Mouse (Mus musculus) heart, adult 8-10 months (tissue): Measurements from ENCODE around the gene Mvb12b. TPM values are rescaled to one million over a fixed set of nuclear protein-coding genes. Genes with fewer than 3 reads are reported as not detected.

Experiments used
- DNase-seq: peaks from one replicate; pipeline ENCODE4 v3.0.0; 2022; ENCODE audit warnings: low spot score
- total RNA-seq, 4 experiments: library from RNA; stranded (reverse); gene quantifications; 2 replicates each; pipeline ENCODE4 v1.2.4; 2022

The Mvb12b gene
- total RNA-seq, 4 experiments from 2014 or later, result 20.2 to 24.5 (median 21.0) TPM

DNA sequence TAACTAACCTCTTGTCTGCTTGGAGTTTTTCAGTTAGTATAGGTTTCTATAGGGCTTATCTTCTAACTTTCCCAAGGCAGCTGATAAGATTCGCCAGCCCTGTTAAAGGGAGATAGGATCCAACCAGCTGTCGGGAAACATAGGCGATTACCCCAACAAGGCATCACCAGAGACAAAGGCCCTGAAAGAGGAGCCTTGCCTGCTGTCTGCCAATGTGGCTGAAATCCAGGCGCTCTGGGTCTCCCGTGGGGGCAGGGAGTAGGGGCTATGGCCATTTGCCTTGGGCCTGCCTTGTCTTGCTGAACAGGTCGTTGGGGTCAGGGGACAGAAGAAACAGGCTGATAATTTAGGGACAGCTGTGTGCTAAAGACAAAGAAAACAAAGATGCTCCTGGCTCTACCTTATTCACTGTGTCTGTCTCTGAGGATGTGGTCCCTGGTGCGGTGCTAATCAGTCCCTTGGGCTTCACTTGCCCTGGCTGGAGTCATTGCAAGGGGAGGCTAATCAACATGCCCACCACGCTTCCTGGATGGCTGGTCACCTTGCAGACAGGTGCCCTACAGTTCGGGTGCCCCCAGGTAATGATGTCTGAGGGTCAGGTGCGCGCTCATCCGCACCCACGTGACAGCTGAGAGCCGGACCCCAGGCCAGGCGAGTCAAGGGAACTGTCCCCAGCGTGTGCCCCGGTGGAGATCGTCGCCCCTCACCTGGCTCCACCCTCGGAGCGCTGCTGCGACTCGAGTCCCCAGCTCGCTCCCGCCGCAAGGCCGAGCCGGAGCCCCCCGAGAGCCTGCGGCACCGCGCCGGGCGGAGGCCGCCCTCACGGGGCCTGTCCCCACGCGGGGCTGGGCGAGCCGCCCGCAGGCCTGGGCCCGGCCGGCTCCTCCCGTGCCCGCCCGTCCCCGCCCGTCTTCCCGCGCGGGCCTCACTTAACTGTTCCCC lies 1.1 kb downstream of the Mvb12b start:
- no peak for DNase-seq

DNA sequence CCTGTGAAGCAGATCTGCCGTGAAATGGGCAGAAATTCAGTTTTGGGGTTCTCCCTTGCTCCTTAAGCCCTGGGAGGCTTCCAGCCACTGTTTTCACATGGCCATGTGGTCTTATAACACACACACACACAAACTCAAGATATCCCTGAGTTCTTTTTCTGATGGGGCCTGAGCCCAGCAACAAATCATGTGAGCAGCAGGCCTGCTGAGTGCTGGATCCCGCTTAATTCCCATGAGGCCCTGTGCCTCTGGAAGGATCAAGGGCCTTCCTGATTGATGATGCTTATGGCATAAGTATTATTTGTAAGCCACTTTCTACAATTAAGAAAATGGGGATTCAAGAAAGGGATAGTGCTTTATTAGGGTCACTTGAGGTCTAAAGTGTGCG lies 2.5 kb downstream of the Mvb12b start:
- DNase-seq, result no peak

DNA sequence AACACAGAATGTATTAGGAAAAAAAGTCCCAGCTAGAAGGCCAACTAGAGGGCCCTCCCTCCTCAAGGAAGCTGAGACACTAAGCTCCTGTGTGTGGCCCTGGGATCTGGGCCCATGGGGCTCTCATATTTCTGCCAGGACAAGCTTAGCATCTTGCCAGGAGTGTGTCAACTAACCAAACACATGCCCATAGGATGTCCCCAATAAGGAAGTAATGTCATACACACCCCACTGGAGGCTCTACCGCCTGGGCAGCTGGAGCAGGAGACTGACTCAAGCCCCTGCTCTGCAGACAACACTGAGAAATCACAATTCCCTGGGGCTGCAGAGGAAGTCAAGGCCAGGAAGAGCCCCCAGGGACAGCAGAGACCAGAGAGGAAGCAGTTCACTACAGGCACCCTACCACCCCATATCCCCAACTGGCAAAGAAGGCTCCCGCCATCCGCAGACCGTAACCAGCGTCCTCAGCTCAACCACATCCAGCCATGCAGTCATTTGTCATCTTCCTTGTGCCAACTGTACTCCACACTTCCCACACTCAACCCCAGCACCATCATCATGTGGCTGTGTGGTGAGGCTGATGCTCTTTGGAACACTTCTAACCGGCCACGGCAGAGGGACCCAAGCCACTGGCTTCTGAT lies 3.0 kb downstream of the Mvb12b start:
- no peak for DNase-seq

DNA sequence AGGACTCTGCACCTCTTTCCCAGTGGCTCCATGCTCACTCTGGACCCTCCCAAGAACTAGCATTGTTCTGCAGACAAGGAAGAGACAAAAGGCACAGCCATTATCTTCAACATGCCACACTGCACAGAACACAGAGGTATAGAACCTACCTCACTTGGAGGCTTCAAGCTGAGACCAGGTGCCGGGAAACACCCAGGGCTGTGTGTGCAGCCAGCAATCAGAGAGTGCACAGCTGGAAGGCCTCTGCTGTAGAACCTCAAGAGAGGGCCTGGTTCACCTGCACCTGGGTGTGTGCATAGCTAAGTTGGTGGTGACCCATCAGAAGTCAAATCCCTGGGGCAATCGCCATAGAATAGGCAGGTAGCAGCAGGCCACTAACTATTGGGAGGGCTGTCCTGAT lies 8.5 kb downstream of the Mvb12b start:
- no peak for DNase-seq

DNA sequence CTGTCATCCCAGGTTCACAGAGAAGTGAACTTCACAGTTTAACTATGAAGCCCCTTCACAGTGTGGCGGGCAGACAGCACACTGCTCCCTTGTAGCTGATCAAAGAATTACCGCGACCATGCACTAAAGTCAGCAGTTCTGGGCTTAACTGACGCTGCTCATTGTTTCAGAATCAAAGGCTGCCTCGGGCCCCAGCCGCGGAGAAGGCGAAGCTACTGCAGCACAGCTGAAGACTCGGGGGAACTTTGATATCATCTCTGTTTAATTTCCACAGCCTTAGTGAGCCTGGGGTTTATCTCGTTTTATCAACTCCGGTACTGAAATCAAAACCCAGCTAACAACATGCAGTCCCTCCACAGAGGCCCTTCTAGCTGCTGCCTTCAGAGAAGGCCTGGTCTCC lies 9.3 kb downstream of the Mvb12b start:
- DNase-seq, result no peak

DNA sequence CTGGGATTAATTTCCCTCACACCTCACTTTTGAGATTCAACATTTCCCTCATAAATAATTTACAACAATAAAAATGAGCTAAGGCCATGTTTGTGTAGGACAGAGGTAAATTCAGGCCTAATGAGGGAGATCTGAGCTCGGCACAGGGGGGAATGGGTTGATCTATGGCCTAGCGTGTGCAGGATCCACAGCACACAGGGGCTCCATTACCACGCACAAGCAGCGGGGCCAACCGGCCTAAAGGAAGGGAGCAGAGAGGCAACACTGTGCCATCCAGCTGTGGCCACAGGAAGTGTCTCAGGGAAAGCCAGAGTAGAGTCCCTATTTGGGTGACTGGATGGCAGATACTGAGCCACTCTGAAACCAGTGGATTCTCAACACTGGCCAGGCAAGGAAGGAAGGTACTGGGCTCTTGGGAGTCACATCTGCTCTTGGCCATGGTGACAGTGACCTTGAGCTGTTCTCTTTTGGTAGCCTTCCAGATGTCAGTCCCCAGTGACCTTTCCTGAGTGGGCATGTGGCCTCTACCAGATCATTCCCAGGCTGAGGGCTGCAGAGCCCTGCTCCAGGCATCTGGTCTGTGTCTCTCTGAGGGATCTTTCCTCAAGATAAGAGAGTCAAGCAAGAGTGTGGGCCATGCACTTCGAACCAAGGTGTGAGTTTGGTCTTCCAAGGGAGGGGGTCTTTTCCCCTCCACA lies 9.9 kb downstream of the Mvb12b start:
- no peak for DNase-seq

DNA sequence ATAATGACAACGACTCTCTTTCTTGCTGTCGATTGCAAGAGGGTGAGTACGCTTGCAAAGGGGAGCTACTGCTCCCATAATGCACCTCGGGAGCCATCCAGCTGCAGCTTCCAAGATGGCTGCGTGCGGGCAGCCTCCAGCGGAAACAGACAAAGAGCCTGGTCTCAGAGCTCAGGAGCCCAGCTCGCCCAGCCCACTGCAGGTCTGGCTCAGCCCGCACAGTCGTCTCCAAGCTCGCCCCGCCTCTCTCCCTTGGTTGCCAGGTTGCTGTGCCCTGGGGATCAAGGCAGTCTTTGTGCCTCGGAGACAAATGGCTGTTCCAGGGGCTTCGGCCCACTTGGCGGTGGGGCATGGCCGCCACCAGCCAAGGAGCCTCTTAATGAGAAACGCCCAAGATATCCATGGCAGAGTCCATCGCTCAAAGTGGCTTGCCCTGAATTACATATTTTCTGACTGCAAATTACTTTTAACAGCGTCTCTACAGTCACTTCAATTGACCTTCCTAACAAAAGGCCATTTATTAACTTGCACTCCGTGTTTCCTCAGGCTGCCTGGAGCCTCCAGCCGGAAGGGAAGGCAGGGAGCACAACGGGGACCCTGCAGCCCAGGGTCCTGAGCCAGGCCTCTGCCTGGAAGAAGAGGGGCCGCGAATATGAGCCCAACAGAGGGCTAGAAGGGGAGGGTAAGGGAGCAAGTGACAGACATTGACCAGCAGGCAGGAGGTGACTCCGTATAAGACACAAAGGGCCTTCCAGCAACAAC lies 11.0 kb downstream of the Mvb12b start:
- no peak for DNase-seq

DNA sequence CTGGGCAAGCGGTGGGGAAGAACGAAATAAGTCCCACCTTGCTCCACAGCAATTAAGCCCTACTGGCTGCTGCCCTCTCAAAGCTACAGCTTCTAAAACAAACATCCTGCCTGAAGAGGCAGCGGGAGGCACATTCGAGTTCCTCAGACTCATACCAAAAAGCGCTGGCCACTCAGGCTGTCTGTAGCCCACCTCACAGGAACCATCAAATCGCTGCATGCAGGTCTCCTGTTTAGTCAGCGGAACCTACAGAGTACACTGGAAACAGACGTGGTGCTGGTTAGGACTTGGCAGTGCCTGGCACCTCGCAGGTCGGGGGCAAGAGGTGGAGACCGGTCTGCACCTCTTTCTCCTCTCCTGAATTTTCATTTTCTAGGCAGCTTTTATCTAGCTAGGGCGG lies 12.2 kb downstream of the Mvb12b start:
- no peak for DNase-seq

DNA sequence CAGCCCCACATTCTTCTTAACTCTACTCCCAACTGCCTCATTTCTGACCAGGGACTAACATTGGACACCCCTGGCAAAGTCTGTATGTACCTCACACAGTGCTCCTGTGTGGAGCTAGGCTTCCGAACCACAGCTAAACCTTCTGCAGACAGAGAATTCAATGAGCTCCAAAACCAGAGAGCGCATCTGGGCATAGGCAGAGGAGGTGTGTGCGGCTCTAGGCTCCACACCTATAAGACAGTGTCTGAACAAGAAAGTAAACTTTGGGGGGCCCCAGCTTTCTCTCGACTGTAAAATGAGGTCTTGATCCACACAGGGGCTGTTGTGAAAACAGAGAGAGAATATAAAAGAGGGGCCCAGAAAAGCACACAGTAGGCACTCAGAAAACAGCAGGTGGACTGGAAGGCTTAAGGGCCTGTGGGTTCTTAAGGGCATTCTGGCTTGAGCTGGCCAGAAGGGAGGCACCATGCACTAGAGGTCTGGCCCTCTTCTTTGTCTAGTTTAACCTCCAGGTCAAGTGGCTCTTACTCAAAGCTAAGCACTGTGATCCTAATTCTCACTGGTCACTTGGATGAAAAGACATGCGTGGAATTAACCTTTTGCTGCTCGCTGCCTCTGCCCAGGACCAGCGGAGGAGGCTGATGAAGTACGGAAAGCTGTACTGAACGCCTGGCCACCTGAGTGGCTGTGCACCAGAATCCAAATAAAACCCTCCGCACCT lies 12.7 kb downstream of the Mvb12b start:
- DNase-seq, result no peak

DNA sequence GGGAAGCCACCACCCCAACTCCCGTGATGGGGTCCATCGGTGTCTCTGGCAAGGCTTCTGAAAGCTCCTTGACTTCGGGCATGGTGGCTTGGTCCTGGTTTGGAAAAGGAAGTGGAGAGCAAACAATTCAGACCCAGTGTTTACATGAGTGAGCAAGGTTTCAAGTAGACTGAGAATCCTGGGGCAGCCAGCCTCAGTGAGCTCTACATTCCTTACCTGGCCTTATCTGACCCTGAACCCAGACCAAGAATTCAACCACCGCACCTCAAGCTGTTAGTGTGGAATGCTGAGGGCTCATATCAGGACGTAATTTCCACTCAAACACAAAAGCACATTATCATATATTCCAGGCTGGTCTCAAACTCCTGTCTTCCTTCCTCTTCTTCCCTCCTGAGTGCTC lies 13.4 kb downstream of the Mvb12b start:
- DNase-seq, result no peak

DNA sequence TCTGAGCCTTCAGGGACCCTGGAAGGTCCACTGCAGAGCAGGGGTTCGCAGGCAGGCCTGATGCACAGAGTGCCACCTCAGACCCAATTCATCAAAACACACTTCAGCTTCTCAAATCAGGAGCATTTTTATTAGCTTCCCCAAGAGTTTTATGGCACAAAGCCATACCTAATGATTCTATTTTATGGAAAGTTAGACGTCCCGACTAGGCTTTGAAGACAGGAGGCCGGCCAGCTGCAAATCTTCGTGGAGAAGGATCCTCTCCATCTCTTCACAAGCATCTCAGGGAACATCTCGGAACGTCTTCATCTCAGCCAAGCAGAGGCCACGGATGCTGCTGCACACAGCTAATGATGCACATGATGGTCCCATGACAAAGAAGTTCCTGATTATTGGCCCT lies 14.2 kb downstream of the Mvb12b start:
- DNase-seq, result no peak

DNA sequence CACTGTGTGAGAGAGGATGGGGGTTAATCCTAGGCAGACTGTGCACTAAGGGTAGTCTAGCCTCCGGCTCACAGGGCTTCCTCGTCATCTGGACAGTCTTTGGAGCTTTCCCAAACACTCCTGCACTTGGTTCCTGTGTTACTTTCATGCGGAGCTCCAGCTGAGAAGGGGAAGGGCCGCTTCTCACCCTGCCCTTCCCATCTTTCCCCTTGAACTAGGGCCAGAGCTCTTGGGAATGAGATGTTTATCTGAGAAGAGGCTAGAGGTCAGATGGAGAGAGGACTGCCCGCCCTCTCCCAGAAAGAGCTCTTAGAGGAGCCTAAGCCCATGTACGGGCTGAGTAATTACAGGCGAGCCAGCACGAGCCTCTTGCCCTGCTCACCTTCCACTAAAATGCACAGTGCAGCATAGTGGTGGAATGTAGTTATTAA lies 14.9 kb downstream of the Mvb12b start:
- no peak for DNase-seq

DNA sequence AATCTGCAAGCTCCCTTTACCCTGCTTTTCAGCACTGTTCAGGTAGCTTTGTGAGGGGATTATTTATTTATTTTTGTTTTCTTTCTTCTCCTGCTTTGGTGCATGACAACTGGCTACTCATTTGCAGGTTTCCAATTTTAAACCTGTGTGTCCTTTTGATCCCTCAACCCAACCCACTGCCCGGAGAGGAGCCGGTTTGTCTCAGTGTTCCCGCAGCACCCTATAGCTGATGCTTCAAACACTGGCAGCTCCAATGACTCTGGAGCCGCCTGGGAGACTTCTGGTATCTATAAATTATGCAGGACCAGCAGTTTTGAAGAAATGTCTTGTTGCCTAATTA lies 16.6 kb downstream of the Mvb12b start:
- no peak for DNase-seq

DNA sequence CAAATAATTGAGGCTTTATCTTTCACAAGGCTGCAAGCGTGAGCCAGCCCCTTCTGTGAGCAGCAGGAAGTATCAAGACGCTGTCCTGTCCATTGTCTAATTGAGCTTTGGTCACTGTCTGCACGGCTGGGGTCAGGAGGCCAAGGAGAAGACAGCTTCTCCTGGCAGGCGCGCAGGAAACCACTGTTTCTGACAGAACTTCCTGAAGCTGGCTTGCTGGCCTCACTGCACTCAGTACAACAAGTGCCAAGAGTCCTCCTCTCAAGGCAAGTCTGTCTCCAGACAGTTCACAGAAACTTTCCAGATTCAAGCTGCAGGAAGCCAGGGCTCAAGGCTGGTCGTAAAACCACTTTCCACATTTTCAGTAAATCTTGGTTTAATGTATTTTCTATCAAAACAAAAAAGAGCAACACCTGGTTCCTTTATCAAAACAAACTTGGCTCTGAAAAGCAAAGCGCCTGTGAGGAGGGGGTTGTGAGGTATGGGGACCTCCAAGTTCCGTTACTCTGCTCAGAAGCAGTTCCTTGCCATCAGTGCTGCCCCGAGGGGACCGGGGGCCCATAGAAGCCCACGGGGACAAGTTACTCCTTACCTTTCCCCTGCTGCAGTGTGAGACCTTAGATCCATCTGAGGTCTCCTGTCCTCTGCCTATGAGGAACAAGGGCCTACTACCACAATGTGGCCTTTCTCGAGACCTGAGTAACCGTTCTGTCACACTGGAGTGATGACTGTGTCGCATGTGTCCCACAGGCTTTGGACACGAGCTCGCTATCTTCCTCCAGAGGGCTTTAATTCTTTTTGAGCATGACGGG lies 17.2 kb downstream of the Mvb12b start:
- peak; percentile 76 for DNase-seq

DNA sequence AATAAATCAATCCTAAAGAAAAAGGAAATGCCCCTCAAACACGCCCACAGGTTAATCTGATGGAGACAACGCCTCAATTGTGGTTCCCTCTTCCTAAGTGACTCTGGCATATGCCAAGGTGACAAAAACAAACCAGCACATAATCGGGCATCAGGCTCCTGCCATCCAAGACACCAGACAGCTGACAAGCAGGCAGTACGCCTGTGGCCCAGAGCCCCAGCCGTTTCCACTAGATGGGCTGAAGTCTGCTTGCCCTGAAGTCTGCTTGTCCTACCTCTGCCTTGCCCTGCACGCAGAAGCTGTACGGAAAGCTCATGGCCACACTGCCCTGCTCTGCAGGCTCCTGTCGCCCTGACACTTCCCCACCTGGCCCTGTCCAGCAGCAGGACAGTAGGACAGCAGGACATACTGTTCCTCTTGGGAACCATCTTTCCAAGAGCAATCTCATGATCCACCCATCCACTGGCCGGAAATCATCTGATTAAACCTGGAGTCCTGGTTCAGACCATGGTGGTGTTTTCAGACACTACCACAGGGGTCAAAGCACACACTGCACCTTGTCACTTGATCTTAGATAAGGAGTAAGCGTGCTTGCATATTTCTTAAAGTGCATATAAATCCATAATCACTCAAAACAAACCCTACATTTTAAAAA lies 17.9 kb downstream of the Mvb12b start:
- no peak for DNase-seq

DNA sequence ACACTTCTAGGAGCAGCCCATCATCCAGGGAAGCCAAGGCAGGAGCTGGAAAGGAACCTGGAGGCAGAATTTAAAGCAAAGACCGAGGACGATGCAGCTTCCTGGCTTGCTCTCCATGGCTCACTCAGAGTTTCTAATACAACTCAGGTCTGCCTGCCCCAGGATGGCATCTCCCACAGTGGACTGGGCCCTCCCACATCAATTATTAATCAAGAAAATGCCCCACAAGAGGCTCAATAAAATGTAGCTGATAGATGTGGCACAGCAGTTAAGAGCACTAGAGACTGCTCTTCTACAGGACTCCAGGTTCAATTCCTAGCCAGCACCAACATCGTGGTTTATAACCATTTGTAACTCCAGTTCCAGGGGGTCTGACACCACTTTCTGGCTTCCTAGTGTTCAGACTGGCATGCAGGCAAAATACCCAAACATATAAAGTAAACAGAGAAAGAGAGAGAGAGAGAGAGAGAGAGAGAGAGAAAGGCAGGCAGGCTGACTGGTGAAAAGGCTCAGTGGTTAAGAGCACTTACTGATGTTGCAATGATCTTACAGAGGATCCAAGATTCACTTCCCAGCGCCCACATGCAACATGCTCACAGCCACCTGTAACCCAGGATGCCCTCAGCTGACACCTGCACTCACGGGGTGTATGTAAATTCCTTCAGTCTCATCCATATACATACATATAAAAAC lies 18.6 kb downstream of the Mvb12b start:
- no peak for DNase-seq

DNA sequence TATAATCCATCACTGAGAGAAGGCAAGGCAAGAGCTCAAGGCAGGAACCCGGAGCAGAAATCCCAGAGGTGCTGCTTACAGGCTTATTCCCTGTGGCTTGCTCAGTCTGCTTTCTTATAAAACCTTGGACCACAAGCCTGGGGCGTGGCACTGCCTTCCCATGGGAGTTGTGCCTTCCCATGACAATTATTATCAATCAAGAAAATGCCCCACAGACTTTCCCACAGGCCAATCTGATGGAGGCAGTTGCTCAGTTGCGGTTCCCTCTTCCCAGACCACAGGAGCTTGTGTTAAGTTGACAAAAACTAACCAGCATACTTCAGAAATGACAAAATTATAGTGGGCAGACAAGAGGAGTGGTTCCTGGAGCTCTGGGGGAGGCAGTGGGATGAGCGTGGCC lies 19.4 kb downstream of the Mvb12b start:
- no peak for DNase-seq

DNA sequence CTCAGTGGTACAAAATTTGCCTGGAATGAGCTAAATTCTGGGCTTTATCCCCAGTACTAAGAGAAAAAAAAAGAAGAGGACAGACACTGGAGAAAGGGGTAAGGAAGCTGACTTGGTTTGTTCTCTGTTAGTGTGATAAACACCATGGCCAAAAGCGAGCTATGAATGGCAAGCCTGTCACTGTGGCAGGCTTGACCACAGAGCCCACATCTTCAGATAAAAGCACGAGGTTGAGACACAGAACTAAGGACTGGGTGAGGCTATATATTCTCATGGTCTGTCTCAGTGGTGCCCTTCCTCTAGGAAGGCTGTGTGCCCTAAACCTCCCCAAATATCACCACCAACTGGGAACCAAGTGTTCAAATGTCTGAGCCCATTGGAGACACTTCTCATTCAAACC lies 31.0 kb downstream of the Mvb12b start:
- DNase-seq, result no peak
